Mouse (Mus musculus): ENCODE data around the gene Tmem206.

Tmem206 gene

DNA sequence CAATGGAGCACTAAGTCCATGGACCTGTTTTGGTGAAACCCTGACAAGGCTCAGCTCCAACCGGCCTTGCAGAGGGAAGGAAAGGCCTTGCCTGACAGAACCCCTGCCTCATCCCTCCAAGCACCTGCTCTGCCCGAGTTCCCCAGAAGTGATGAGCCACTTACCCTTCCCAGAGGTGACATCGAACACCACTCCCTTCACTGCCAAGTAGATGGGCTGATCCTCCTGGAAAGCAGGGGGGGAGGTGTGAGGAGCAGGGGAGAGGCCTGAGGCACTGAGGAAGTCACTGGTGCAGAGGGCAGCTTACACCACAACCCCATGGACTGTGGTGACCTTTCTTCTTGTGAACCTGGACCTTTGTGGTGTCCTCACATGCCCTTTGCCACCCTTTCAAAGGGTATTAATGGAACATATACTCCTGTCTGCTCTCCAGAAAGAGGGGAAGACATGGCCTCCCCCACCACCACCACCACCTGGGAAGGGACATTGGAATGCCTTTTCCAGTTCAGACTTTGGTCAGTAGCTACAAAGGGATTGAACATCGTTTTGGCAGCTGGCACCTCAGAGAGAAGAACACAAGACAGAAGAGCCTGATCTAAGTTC is 14.3 kb upstream of the Tmem206 start:
- DNase-seq: no peak

DNA sequence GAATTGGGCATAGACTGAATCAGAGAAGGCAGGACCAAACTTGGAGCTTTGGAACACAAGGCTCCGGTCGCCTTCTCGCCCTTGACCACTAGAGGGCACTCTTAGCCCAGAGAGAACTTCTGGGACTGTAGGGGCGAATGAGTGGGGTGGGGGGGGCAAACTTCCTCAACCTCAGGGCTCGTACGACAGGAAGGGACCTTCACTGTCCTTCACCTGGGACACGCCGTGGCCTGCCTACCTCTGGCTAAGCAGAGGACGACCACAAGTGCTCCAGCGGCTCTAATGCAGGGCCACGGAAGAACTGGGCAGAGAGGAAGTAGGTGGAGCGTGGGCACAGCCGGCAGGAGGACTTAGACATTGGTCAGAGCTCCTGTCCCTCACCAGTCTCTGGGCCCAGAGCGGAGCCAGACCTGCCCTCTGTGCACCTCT is 13.2 kb upstream of the Tmem206 start:
- peak; percentile 99 for DNase-seq

DNA sequence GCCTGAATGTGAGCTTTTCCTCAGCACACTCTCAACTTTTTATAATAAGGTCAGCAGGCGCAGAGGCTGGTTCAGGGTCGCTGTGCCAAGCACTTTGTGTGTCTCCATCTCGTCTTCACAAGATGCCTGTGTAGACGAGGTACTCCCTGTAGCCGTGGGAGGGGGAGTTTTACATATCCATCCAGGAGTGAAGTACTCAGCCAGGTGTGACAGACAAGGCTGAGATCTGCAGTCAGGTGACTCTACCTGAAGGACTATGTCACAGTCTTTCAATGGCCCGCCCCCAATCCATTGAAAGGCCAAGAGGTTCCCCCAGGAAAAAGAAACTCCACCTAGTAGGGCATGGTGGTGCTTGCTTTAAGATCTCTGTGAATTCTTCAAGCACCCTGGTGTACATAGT is 12.6 kb upstream of the Tmem206 start:
- peak; percentile 92 for DNase-seq

GRCm38 (mm10) chr1:191313926-191314325 is 11.8 kb upstream of the Tmem206 start:
- no peak for DNase-seq

DNA sequence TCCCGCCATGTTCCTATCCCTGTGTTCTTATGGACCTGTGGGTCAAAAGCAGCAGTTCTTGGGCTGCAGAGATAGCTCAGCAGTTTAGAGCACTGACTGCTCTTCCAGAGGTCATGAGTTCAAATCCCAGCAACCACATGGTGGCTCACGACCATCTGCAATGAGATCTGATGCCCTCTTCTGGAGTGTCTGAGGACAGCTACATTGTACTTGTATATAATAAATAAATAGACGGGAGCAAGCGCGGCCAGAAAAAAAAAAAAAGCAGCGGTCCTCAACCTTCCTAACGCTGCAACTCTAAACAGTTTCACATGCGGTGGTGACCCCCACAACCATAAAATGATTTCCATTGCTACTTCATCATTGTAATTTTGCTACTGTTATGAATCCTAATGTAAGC is 8.9 kb upstream of the Tmem206 start:
- no peak for DNase-seq

GRCm38 (mm10) chr1:191317591-191318196 is 8.0 kb upstream of the Tmem206 start, which contains the start of gene Nenf:
Gene Nenf, minus strand, starts transcription at chr1:191318194.
- DNase-seq: peak; percentile 99

DNA sequence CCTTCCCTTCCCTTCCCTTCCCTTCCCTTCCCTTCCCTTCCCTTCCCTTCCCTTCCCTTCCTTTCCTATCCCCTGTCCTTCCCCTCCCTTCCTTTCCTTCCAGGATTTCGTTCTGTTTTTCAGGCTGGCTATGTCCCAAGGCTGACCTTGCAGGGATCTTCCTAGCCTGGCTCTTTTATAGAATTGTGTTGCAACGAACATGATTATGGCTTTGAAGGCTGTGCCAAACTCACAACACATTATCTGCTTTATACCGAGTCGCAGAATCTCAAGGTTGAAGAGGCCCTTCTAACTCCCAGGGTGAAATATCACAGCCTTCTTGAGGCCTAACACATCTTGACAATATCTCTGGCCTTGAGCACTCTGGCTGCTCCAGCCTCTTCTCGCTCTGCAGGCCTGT is 7.0 kb upstream of the Tmem206 start:
- no peak for DNase-seq

GRCm38 (mm10) chr1:191323381-191323780 is 2.3 kb upstream of the Tmem206 start:
- no peak for DNase-seq

DNA sequence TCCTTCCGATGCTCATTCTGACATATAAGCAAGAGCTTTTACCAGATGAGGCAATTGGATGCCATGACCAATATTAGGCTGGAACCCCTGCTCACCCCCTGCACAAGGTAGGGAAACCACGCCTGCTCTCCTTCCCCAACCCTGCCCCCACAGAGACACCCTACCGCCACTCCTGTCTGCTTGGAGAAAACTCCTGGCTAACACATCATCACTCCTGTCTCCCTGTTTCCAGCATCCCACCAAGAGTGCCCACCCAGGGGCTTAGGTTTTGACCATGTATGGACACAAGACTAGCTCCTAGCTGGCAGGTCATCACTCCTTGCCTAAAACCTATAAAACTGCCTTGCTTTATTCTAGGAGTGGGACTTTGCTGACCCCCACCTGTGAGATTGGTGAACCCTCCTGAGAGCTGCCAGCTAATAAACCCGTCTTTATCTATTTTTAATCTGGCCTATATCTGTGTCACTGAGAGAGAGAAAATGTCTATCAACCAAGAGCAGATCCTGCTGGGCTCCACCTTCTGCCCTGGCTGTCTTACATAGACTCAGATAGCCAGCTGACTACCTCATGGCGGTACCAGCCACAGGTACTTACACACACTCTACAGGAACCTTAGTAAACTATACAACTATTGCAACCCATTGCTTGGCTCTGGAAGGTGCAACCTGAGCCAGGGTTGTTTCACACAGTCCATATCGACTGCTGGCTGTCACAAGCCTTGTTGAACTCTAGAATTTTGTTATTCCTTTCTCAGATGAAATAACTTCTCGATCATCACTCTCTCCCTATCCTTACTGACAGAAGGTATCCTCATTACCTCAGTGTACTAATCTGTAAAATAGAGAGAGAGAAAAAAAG is 750 bp upstream of the Tmem206 start:
- no peak for DNase-seq

DNA sequence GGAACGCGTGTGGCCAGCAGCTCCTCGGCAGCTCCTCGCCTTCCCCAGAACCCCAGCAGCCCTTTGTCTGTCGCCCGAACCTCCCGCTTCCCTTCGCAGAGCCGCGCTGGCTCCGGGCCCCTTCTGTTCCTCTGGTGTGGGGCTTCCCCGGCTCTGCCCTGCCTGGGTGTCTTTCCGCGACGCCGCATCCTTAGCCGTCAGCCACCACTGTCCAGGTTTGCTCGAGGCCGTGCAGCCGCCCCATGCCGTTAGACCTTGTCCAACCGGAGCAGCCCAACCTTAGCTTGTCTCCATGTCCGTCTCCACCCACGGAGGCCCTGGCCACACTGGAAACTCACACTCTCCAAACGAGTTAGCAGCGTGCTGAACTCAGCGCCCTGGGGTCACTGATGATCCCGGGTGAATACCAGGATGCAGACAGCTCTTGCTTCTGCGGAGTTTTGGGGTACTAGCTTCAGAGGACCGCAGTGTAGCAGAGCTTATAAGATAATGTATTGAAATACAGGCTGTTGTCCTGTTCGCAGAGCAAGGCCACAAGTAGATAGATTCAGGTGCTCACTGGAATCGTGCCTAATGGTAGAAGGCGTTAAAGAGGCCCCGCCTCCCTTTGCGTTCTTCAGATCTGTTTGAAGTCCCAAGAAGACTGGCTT is 646 bp downstream of the Tmem206 start:
- peak; percentile 96 for DNase-seq

DNA sequence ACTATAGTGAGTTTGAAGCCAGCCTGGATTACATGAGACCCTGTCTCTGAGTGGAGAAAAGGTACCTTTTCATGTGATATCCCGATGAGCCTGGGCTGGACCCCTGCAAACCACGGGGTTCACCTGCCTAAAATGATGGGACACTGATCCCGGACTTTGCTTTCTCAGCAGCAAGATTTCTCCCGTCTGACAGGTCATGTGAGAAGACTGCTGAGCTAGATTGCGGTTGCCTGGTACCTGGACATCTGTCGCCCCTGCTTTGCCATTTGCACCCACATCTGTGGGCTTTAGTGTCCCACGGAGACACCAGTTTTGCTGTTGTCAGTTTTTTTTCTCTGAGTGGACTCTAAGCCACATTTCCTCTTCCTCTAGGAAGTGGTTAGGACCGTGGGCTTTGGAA is 1.5 kb downstream of the Tmem206 start:
- no peak for DNase-seq

- DNase-seq: peak; percentile 93
Observed at GRCm38 (mm10) chr1:191328019-191328441, 2.3 kb downstream of the Tmem206 start.

DNA sequence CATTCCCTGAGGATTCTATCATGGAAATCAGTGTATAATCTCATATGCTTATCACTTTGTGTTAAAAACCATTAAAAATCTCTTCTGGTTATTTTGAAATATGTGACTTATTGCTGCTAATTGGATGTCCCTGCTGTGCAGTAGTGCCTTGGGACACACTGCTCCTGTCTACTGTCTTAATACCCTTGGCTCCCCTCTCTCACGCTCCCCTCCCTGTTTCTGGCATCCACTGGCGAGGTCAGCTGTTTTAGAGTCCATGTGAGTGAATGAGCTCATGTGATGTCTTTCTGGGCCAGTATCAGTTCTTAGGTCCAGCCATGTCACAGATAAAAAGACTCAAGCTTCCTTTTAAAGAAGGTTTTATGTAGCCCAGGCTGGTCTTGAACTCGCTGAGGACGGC is 4.6 kb downstream of the Tmem206 start:
- no peak for DNase-seq

DNA sequence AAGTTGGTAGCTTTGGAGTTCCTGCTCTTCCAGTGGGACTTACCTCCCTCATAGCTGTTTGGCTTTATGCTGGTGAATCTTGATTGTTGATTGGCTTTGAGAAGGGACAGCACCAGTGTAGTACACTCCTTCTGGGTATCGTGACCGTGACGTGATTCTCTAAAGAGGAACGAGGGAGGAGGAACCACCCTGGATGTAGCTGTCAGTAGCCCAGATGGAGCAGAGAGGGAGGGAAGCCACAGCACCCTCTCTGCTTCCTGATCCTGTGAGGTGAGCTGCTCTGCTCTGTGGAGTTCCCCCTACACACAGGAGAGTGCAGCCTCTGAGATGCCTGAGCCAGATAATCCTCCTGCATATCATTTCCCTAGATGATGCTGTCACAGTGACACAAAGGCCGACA is 8.8 kb downstream of the Tmem206 start:
- DNase-seq: no peak

DNA sequence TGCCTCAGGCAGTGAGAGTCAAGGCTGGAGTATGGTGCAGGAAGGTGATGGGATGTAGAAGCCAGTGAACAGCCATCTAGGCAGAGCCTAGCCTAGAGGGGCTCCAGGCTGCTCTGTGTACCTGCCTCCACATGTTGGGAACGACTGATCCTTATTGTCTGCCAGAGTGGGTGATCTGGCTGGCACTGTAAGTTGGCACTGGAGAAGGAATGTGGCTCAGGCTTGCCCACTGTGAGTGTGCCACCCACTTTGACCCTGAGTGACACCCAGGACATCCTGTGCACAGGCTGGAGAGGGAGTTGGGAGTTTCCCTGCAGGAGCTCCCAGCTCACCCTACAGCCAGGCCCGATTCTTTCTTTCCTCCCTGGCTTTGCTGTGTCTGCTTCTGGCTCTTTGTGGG is 14.2 kb downstream of the Tmem206 start:
- DNase-seq: no peak

DNA sequence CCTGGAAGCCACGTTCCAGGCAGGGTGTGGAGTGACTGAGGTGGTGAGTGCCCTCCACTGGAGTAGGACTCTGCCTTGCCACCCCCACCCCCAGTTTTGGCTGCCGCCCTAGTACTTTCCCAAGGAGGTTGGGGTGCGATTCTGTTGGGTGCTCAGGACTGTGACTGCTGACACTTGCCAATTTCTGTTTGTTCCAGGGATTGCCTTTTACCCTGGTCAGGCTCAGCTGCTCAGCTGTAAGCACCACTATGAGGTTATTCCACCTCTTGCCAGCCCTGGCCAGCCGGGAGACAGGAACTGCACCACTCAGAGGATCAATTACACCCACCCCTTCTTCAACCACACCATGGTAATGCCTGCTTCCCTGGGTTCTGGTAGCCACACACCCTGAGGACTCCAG is 14.8 kb downstream of the Tmem206 start:
- no peak for DNase-seq

GRCm38 (mm10) chr1:191347602-191348001 is 21.9 kb downstream of the Tmem206 start:
- peak; percentile 75 for DNase-seq

GRCm38 (mm10) chr1:191348592-191348991 is 22.9 kb downstream of the Tmem206 start:
- no peak for DNase-seq

DNA sequence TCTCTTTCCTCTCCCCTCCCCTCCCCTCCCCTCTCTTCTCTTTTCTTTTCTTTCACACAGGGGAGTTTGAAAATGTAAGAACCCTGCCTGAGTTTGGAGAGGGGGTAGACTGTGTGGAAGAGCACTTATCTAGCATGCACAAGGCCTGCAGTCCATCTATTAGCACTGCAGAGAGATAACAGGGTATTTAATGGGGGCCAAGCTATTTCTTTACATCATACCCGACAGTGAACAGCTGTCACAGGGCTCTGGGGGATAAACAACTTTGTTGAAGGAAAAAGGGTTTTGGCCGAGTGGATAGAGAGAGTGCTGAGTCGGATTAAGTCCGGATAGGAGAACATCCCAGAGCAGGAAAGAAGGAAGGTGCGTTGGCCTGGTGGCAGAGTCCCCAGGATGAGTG is 23.3 kb downstream of the Tmem206 start:
- peak; percentile 86 for DNase-seq

DNA sequence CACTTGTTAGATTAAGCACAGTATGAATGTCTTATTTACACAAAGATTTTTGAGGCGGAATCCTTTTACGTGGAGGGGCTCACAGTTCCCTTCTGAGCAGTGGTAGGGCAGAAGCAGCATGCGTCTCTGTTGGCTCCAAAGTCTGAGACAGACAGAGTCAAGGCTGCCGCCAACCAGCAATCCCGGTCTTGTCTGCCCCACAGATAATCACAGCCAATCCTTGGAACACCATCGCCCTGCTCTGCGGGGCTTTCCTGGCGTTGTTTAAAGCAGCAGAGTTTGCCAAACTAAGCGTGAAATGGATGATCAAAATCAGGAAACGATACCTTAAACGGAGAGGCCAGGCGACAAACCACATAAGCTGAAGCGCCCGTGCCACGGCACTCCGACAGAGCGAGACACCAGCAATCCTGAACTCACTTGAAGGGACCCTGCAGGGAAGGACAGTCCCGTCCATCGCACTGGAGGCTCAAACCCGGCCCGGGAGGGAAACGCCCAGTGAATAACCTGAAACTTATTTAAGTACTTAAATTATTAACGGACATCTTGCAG is 23.9 kb downstream of the Tmem206 start:
- DNase-seq: peak; percentile 83

- DNase-seq: peak; percentile 87
Observed at GRCm38 (mm10) chr1:191350355-191350754, 24.6 kb downstream of the Tmem206 start.

GRCm38 (mm10) chr1:191352786-191353488 is 27.2 kb downstream of the Tmem206 start:
- peak; percentile 90 for DNase-seq

Data from heart, adult 11 months (tissue).